Mouse (Mus musculus): ENCODE data around the gene F10. TPM values are rescaled to one million over a fixed set of nuclear protein-coding genes. Genes with fewer than 3 reads are reported as not detected.

F10 gene
- polyA plus RNA-seq, 1 experiment from 2014 or later, result 1.4 TPM

GRCm38 (mm10) chr8:13007458-13007857 lies 29.6 kb upstream of the F10 start:
- H3K4me3 ChIP-seq (ENCODE audit: low read depth, low read length), result no peak overlapping the region
- H3K27ac ChIP-seq (ENCODE audit: low read depth, low read length), result no peak overlapping the region
- 74% methylated on average over 4 of the region's 4 CpGs for WGBS
- no peak overlapping the region for H3K9ac ChIP-seq (ENCODE audit: low read depth, low read length)
- no peaks in the 10 kb centered on the region for H3K4me1 ChIP-seq (replicated peaks; ENCODE audit: control insufficient read depth, insufficient read depth, low read length)
- H3K4me2 ChIP-seq (replicated peaks; ENCODE audit: low read depth, low read length), result no peak overlapping the region
- no peak for ATAC-seq (ENCODE audit: low FRiP score)
- H3K27me3 ChIP-seq (ENCODE audit: control insufficient read depth, insufficient read depth, low read length), result no peaks in the 10 kb centered on the region
- peaks cover 18% of the 10 kb centered on the region for H3K36me3 ChIP-seq (ENCODE audit: control insufficient read depth, insufficient read depth, low read length)
- H3K9me3 ChIP-seq (ENCODE audit: control insufficient read depth, low read length), result 0 out of 2 replicates have a peak, but pooled peaks cover 3% of the 10 kb centered on the region
- no peak for DNase-seq (ENCODE audit: low spot score)

- DNase-seq (ENCODE audit: low spot score), result no peak
- ATAC-seq (ENCODE audit: low FRiP score), result no peak
- Histone ChIP-seq H3K36me3 (ENCODE audit: control insufficient read depth, insufficient read depth, low read length) (peaks cover 9% of the 10 kb centered on the region), H3K4me1 (replicated peaks; ENCODE audit: control insufficient read depth, insufficient read depth, low read length) (no peaks in the 10 kb centered on the region), H3K9me3 (ENCODE audit: control insufficient read depth, low read length) (0 out of 2 replicates have a peak, but pooled peaks cover 3% of the 10 kb centered on the region), H3K4me3 (ENCODE audit: low read depth, low read length) (no peak overlapping the region), H3K27me3 (ENCODE audit: control insufficient read depth, insufficient read depth, low read length) (no peaks in the 10 kb centered on the region), H3K27ac (ENCODE audit: low read depth, low read length) (no peak overlapping the region), H3K4me2 (replicated peaks; ENCODE audit: low read depth, low read length) (no peak overlapping the region), H3K9ac (ENCODE audit: low read depth, low read length) (no peak overlapping the region)
- WGBS, result 58% methylated on average over 4 of the region's 4 CpGs
These were observed 26.8 kb upstream of the F10 start for GRCm38 (mm10) chr8:13010313-13010712.

- DNase-seq (ENCODE audit: low spot score), result no peak
- H3K36me3 ChIP-seq (ENCODE audit: control insufficient read depth, insufficient read depth, low read length), result no peaks in the 10 kb centered on the region
These were observed 17.5 kb upstream of the F10 start for GRCm38 (mm10) chr8:13019560-13019959.

GRCm38 (mm10) chr8:13021830-13022229 lies 15.3 kb upstream of the F10 start:
- ATAC-seq (ENCODE audit: low FRiP score) (no peak), DNase-seq (ENCODE audit: low spot score) (no peak)
- Histone ChIP-seq H3K9ac (ENCODE audit: low read depth, low read length) (no peak overlapping the region), H3K36me3 (ENCODE audit: control insufficient read depth, insufficient read depth, low read length) (no peaks in the 10 kb centered on the region), H3K4me3 (ENCODE audit: low read depth, low read length) (no peak overlapping the region), H3K27me3 (ENCODE audit: control insufficient read depth, insufficient read depth, low read length) (no peaks in the 10 kb centered on the region), H3K9me3 (ENCODE audit: control insufficient read depth, low read length) (no peaks in the 10 kb centered on the region), H3K27ac (ENCODE audit: low read depth, low read length) (no peak overlapping the region), H3K4me2 (replicated peaks; ENCODE audit: low read depth, low read length) (no peak overlapping the region), H3K4me1 (replicated peaks; ENCODE audit: control insufficient read depth, insufficient read depth, low read length) (no peaks in the 10 kb centered on the region)
- WGBS, result 88% methylated on average over 8 of the region's 8 CpGs

More at GRCm38 (mm10) chr8:13019560-13019959, 17.5 kb upstream of the F10 start:
- Histone ChIP-seq H3K4me3 (ENCODE audit: low read depth, low read length) (no peak overlapping the region), H3K9me3 (ENCODE audit: control insufficient read depth, low read length) (no peaks in the 10 kb centered on the region), H3K4me1 (replicated peaks; ENCODE audit: control insufficient read depth, insufficient read depth, low read length) (no peaks in the 10 kb centered on the region), H3K27ac (ENCODE audit: low read depth, low read length) (no peak overlapping the region), H3K9ac (ENCODE audit: low read depth, low read length) (no peak overlapping the region), H3K27me3 (ENCODE audit: control insufficient read depth, insufficient read depth, low read length) (no peaks in the 10 kb centered on the region), H3K4me2 (replicated peaks; ENCODE audit: low read depth, low read length) (no peak overlapping the region)
- ATAC-seq (ENCODE audit: low FRiP score), result no peak
- WGBS, result 65% methylated on average over 4 of the region's 4 CpGs

GRCm38 (mm10) chr8:13025487-13026224 lies 11.5 kb upstream of the F10 start, which contains the start of gene F7:
Gene F7 (plus strand): TSS chr8:13026034.
- no peak within 1 kb of the TSS for H3K9ac ChIP-seq (ENCODE audit: low read depth, low read length)
- ATAC-seq (ENCODE audit: low FRiP score) (no peak), DNase-seq (ENCODE audit: low spot score) (peak; percentile 30)
- no peaks in the 10 kb centered on the region for H3K36me3 ChIP-seq (ENCODE audit: control insufficient read depth, insufficient read depth, low read length)
- WGBS, result 64% methylated on average over 10 of the region's 10 CpGs
- no peaks in the 10 kb centered on the region for H3K9me3 ChIP-seq (ENCODE audit: control insufficient read depth, low read length)
- H3K27me3 ChIP-seq (ENCODE audit: control insufficient read depth, insufficient read depth, low read length), result no peaks in the 10 kb centered on the region
- H3K4me2 ChIP-seq (replicated peaks; ENCODE audit: low read depth, low read length), result no peak within 1 kb of the TSS
- H3K4me3 ChIP-seq (ENCODE audit: low read depth, low read length), result no peak within 1 kb of the TSS
- no peak within 1 kb of the TSS for H3K27ac ChIP-seq (ENCODE audit: low read depth, low read length)
- no peaks in the 10 kb centered on the region for H3K4me1 ChIP-seq (replicated peaks; ENCODE audit: control insufficient read depth, insufficient read depth, low read length)

GRCm38 (mm10) chr8:13027615-13028014 lies 9.5 kb upstream of the F10 start:
- ATAC-seq (ENCODE audit: low FRiP score) (no peak), DNase-seq (ENCODE audit: low spot score) (no peak)
- no peaks in the 10 kb centered on the region for H3K27me3 ChIP-seq (ENCODE audit: control insufficient read depth, insufficient read depth, low read length)
- 92% methylated on average over 5 of the region's 5 CpGs for WGBS
- no peaks in the 10 kb centered on the region for H3K4me1 ChIP-seq (replicated peaks; ENCODE audit: control insufficient read depth, insufficient read depth, low read length)
- no peak overlapping the region for H3K4me2 ChIP-seq (replicated peaks; ENCODE audit: low read depth, low read length)
- no peaks in the 10 kb centered on the region for H3K36me3 ChIP-seq (ENCODE audit: control insufficient read depth, insufficient read depth, low read length)
- H3K9me3 ChIP-seq (ENCODE audit: control insufficient read depth, low read length), result no peaks in the 10 kb centered on the region
- H3K27ac ChIP-seq (ENCODE audit: low read depth, low read length), result no peak overlapping the region
- H3K9ac ChIP-seq (ENCODE audit: low read depth, low read length), result no peak overlapping the region
- H3K4me3 ChIP-seq (ENCODE audit: low read depth, low read length), result no peak overlapping the region

- Histone ChIP-seq H3K4me3 (ENCODE audit: low read depth, low read length) (no peak overlapping the region), H3K27me3 (ENCODE audit: control insufficient read depth, insufficient read depth, low read length) (no peaks in the 10 kb centered on the region), H3K9ac (ENCODE audit: low read depth, low read length) (no peak overlapping the region), H3K36me3 (ENCODE audit: control insufficient read depth, insufficient read depth, low read length) (no peaks in the 10 kb centered on the region), H3K4me1 (replicated peaks; ENCODE audit: control insufficient read depth, insufficient read depth, low read length) (no peaks in the 10 kb centered on the region), H3K9me3 (ENCODE audit: control insufficient read depth, low read length) (no peaks in the 10 kb centered on the region), H3K4me2 (replicated peaks; ENCODE audit: low read depth, low read length) (no peak overlapping the region), H3K27ac (ENCODE audit: low read depth, low read length) (no peak overlapping the region)
- DNase-seq (ENCODE audit: low spot score) (no peak), ATAC-seq (ENCODE audit: low FRiP score) (no peak)
- WGBS, result 79% methylated on average over 5 of the region's 5 CpGs
These were observed 8.6 kb upstream of the F10 start for GRCm38 (mm10) chr8:13028482-13028881.

GRCm38 (mm10) chr8:13036346-13036812 lies 729 bp upstream of the F10 start:
- Histone ChIP-seq H3K4me3 (ENCODE audit: low read depth, low read length) (no peak overlapping the region), H3K9ac (ENCODE audit: low read depth, low read length) (no peak overlapping the region), H3K4me1 (replicated peaks; ENCODE audit: control insufficient read depth, insufficient read depth, low read length) (no peaks in the 10 kb centered on the region), H3K9me3 (ENCODE audit: control insufficient read depth, low read length) (no peaks in the 10 kb centered on the region), H3K4me2 (replicated peaks; ENCODE audit: low read depth, low read length) (no peak overlapping the region), H3K36me3 (ENCODE audit: control insufficient read depth, insufficient read depth, low read length) (no peaks in the 10 kb centered on the region), H3K27ac (ENCODE audit: low read depth, low read length) (no peak overlapping the region), H3K27me3 (ENCODE audit: control insufficient read depth, insufficient read depth, low read length) (no peaks in the 10 kb centered on the region)
- DNase-seq (ENCODE audit: low spot score) (no peak), ATAC-seq (ENCODE audit: low FRiP score) (no peak)
- 88% methylated on average over 10 of the region's 10 CpGs for WGBS

- Histone ChIP-seq H3K4me3 (ENCODE audit: low read depth, low read length) (no peak overlapping the region), H3K36me3 (ENCODE audit: control insufficient read depth, insufficient read depth, low read length) (no peaks in the 10 kb centered on the region), H3K9ac (ENCODE audit: low read depth, low read length) (no peak overlapping the region), H3K27ac (ENCODE audit: low read depth, low read length) (no peak overlapping the region), H3K9me3 (ENCODE audit: control insufficient read depth, low read length) (no peaks in the 10 kb centered on the region), H3K4me1 (replicated peaks; ENCODE audit: control insufficient read depth, insufficient read depth, low read length) (no peaks in the 10 kb centered on the region), H3K4me2 (replicated peaks; ENCODE audit: low read depth, low read length) (no peak overlapping the region), H3K27me3 (ENCODE audit: control insufficient read depth, insufficient read depth, low read length) (no peaks in the 10 kb centered on the region)
- ATAC-seq (ENCODE audit: low FRiP score) (no peak), DNase-seq (ENCODE audit: low spot score) (no peak)
- 47% methylated on average over 5 of the region's 5 CpGs for WGBS
These were observed 461 bp downstream of the F10 start for GRCm38 (mm10) chr8:13037569-13037968.
